Mouse (Mus musculus) E14TG2a.4 (cell line): Measurements from ENCODE around the gene Rho.

Source experiments
- CTCF ChIP-seq: conservative IDR thresholded peaks from 2 replicates; pipeline ENCODE4 v1.5.1; 2014; ENCODE audit warnings: low read length
- POU5F1 ChIP-seq: IDR thresholded peaks from 2 replicates; pipeline ENCODE4 v1.6.1; 2014; ENCODE audit warnings: low read length, borderline replicate concordance

DNA sequence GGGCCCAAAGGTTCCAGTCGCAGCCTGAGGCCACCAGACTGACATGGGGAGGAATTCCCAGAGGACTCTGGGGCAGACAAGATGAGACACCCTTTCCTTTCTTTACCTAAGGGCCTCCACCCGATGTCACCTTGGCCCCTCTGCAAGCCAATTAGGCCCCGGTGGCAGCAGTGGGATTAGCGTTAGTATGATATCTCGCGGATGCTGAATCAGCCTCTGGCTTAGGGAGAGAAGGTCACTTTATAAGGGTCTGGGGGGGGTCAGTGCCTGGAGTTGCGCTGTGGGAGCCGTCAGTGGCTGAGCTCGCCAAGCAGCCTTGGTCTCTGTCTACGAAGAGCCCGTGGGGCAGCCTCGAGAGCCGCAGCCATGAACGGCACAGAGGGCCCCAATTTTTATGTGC is at the start of gene Rho:
- TF ChIP-seq CTCF (no peak), POU5F1 (no peak)
